Mouse (Mus musculus): ENCODE measurements around the gene Dcaf10.

Gene Dcaf10

DNA sequence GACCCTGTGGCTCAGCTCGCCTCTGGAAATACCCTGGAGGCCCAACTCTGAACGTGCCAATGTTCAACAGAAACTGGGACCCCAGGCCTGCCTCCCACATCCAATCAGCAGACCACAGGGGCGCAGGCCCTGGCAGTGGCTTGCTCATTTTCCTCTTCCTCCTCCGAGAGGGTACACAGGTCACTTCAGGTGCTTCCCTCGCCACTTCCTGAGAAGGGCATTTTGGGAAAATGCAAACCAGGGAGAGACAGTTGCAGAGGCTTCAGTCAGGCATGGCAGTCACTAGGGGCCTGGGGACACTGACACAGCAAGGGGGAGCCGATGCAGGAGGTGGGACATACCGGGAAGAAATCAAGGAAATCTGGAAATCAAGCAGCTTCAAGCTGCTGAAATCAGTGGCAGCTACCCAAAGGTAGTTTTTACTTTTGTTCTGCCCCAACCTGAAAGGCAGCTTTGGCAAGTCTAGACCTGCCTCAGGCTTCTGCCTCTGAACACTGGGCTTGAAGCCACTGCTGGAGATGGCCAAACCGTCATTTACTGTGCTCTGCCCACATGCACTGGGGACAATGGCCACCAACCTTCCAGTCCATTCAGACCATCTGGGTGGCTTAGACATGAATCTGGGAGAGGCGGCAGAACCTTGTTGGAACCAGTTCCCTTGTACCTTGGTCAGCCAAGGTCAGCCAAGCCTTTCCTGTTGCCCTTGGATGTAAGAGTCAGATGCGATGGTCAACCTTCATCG is 79.8 kb downstream of the Dcaf10 start:
- DNase-seq, result no peak

DNA sequence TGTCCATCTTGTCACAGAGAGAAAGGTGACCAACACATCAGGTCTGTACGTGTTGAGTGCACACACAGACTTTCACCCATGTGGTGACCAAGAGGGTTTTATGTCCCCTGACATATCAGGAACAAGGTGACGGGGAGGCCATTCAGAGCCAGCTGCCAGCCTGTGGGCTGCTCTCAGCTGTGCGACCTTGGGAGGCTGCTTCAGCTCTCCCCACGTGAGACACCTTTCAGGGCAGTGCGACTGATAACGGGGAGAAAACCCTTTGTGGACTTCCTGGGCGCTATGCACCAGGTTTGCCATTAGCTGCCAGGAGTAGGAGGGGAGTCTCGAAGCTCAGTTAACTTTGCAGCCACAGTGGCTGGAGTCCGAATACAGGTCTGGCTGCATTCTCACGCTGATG is 80.7 kb downstream of the Dcaf10 start:
- no peak for DNase-seq

DNA sequence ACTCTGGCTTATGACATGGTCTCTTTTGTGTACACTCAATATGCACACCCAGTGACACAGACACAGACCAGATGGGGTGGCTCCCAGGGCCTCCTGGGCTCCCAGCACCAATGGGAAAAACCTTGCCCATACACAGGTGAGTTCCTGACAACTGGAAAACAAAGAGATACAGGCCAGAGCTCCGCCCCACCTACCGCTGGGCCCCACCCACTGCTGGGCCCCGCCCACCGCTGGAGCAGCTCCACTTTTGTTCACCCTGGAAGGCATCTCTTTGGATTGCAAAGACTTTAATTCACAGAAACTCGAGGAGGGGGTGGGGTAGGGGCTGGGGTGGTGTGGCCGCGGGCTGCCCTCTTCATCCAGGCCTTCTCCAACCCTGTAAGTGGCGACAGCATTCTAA is 81.5 kb downstream of the Dcaf10 start:
- DNase-seq, result no peak

DNA sequence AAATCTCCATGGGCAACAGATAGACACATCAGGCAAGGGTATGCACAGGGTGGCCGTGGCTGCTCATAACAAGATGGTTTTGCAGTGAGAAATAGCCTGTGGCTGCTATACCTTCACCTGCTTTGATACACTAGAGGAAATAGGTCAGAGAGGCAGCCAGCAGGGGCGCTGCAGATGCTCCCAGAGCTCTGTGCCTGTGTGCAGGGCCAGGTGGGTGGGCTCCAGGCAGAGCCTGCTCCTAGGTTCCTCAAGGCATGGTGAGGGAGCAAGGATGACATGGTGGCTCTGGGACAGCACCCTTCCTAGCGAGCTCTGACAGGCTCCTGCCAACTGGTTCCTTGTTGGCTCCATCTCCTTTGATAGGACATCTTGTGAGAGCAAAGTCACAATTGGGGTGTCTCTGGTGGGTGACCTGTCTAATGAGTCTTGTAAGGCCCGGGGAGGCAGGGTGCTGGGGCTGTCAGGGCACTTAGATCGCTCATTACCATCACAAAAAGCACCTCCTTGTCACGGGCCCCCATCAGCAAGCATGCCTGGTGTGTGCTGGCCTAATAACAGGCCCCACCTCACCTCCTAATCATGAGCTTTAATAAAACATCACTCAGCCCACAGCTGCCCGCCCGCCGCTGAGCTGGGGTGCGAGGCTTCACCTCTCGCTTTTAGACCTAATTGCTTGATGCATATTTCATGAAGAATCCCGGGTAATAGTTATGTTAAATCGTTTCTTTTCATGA is 85.0 kb downstream of the Dcaf10 start:
- no peak for DNase-seq

Data from cerebellum, adult 11-12 months (tissue).